9 mouse cellular contexts compared by ENCODE assay signal in the genomic region with DNA sequence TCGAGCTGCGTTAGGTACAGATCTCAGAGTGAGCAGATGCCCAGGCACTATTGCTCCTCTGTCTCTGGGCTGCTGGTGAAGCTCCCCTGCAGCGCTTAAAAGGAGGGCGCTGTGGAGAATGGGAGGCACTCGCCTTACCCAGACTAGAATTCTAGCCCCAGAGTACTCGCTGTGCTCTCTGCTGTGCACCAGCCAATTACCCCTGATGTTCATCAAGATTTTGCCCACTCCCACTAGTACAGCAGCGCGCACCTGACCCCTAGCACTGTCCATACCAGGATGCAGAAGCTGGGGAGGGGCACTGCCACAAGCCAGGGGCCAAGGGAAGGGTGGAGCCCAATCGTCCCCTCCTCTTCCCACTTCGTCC. TPM values are rescaled to one million over a fixed set of nuclear protein-coding genes. Genes with fewer than 3 reads are reported as not detected.
DNase-seq lines count a peak whose midpoint lies in the region; ATAC-seq lines count a peak whose summit lies in the region.
"Had no signal": no experiment of that assay in that cellular context is flagged by ENCODE, and none has a peak within 500 bp of the region (broad histone marks: within the 10 kb centered on the region; RNA-seq: fewer than 3 reads in every experiment).

No protein-coding gene starts in this region.

- DNase-seq in kidney, postnatal 10 days = no peak
- DNase-seq in midbrain, embryonic 14.5 days = no peak
- no peak for DNase-seq in testis, postnatal 10 days (ENCODE audit: low spot score)
- DNase-seq in adrenal gland, adult 8-10 months = no peak
- DNase-seq in embryo, embryonic 9.5 days (ENCODE audit: extremely low spot score) = no peak

- WGBS in kidney, embryonic 15.5 days = 12% methylated on average over 10 of the region's 10 CpGs
- 15% methylated on average over 9 of the region's 10 CpGs for WGBS in embryonic facial prominence, embryonic 12.5 days
- 8% methylated on average over 8 of the region's 10 CpGs for WGBS in hindbrain, embryonic 12.5 days
- 7% methylated on average over 10 of the region's 10 CpGs for WGBS in midbrain, embryonic 14.5 days

- peak; percentile 22; the same call in 1 of the 2 replicates for ATAC-seq in kidney, embryonic 15.5 days (replicated peaks; ENCODE audit: low FRiP score)
- 0 out of 2 replicates have a peak, but pooled peaks have one; percentile 28 for ATAC-seq in embryonic facial prominence, embryonic 12.5 days (ENCODE audit: insufficient number of reproducible peaks, insufficient read depth, low FRiP score, low TSS enrichment)
- ATAC-seq in hindbrain, embryonic 12.5 days (ENCODE audit: low FRiP score) = peak; percentile 81
- peak; percentile 50; the same call in 1 of the 2 replicates for ATAC-seq in midbrain, embryonic 14.5 days (ENCODE audit: low FRiP score, low TSS enrichment)

- 0 out of 2 replicates have a peak overlapping the region, but pooled peaks have one; percentile 11 for H3K4me3 ChIP-seq in kidney, embryonic 15.5 days (replicated peaks)
- no peak overlapping the region for H3K4me3 ChIP-seq in embryonic facial prominence, embryonic 12.5 days
- H3K4me3 ChIP-seq in hindbrain, embryonic 12.5 days = 0 out of 2 replicates have a peak overlapping the region, but pooled peaks have one; percentile 14
- peak overlapping the region; percentile 23 for H3K4me3 ChIP-seq in midbrain, embryonic 14.5 days (replicated peaks; ENCODE audit: low read depth, low read length)

- no peaks in the 10 kb centered on the region for H3K9me3 ChIP-seq in kidney, embryonic 15.5 days (replicated peaks)
- no peaks in the 10 kb centered on the region for H3K9me3 ChIP-seq in embryonic facial prominence, embryonic 12.5 days
- no peaks in the 10 kb centered on the region; the same call in 1 of the 2 replicates for H3K9me3 ChIP-seq in hindbrain, embryonic 12.5 days (replicated peaks)
- H3K9me3 ChIP-seq in midbrain, embryonic 14.5 days (ENCODE audit: control insufficient read depth, low read length) = no peaks in the 10 kb centered on the region

- H3K27me3 ChIP-seq in kidney, embryonic 15.5 days = peaks cover 40% of the 10 kb centered on the region
- H3K27me3 ChIP-seq in embryonic facial prominence, embryonic 12.5 days = 0 out of 2 replicates have a peak, but pooled peaks cover 4% of the 10 kb centered on the region
- peaks cover 12% of the 10 kb centered on the region for H3K27me3 ChIP-seq in hindbrain, embryonic 12.5 days
- no peaks in the 10 kb centered on the region for H3K27me3 ChIP-seq in midbrain, embryonic 14.5 days (ENCODE audit: control insufficient read depth, insufficient read depth, low read length)

- H3K4me2 ChIP-seq in kidney, embryonic 15.5 days = peak overlapping the region; percentile 48
- peak overlapping the region; percentile 9; the same call in 1 of the 2 replicates for H3K4me2 ChIP-seq in embryonic facial prominence, embryonic 12.5 days (replicated peaks)
- peak overlapping the region; percentile 45 for H3K4me2 ChIP-seq in hindbrain, embryonic 12.5 days (replicated peaks)
- peak overlapping the region; percentile 55 for H3K4me2 ChIP-seq in midbrain, embryonic 14.5 days (ENCODE audit: low read length)

- no peaks in the 10 kb centered on the region for H3K36me3 ChIP-seq in kidney, embryonic 15.5 days
- no peaks in the 10 kb centered on the region for H3K36me3 ChIP-seq in embryonic facial prominence, embryonic 12.5 days
- H3K36me3 ChIP-seq in hindbrain, embryonic 12.5 days = no peaks in the 10 kb centered on the region
- no peaks in the 10 kb centered on the region for H3K36me3 ChIP-seq in midbrain, embryonic 14.5 days (ENCODE audit: control insufficient read depth, insufficient read depth, low read length)

- H3K9ac ChIP-seq in kidney, embryonic 15.5 days = no peak overlapping the region
- no peak overlapping the region for H3K9ac ChIP-seq in embryonic facial prominence, embryonic 12.5 days
- H3K9ac ChIP-seq in hindbrain, embryonic 12.5 days = peak overlapping the region; percentile 36; the same call in 1 of the 2 replicates
- H3K9ac ChIP-seq in midbrain, embryonic 14.5 days (replicated peaks; ENCODE audit: low read length) = peak overlapping the region; percentile 35

- H3K27ac ChIP-seq in kidney, embryonic 15.5 days = no peak overlapping the region
- H3K27ac ChIP-seq in embryonic facial prominence, embryonic 12.5 days = no peak overlapping the region
- no peak overlapping the region for H3K27ac ChIP-seq in hindbrain, embryonic 12.5 days
- H3K27ac ChIP-seq in midbrain, embryonic 14.5 days (replicated peaks; ENCODE audit: low read depth, low read length) = no peak overlapping the region

- peaks cover 6% of the 10 kb centered on the region for H3K4me1 ChIP-seq in kidney, embryonic 15.5 days
- H3K4me1 ChIP-seq in embryonic facial prominence, embryonic 12.5 days = no peaks in the 10 kb centered on the region
- H3K4me1 ChIP-seq in hindbrain, embryonic 12.5 days = peaks cover 3% of the 10 kb centered on the region; the same call in 1 of the 2 replicates
- H3K4me1 ChIP-seq in midbrain, embryonic 14.5 days (ENCODE audit: control insufficient read depth, insufficient read depth, low read length) = no peaks in the 10 kb centered on the region

RNA-seq across cellular contexts. Expression of gene Mob2, which starts 10.3 kb away (rescaled TPM):
- 62.3 and 66.9 TPM in 2 replicates for polyA plus RNA-seq in kidney, embryonic 15.5 days (2015; fragmentation: Nextera tagmentation; extraction: Ambion mirVana)
- 56.8 and 60.8 TPM in 2 replicates for polyA plus RNA-seq in embryonic facial prominence, embryonic 12.5 days (2016; fragmentation: Nextera tagmentation; extraction: Ambion mirVana)
- 48.0 and 48.8 TPM in 2 replicates for polyA plus RNA-seq in hindbrain, embryonic 12.5 days (2016; fragmentation: Nextera tagmentation; extraction: Ambion mirVana)
- polyA plus RNA-seq in midbrain, embryonic 14.5 days (2014; fragmentation: Nextera tagmentation; extraction: Ambion mirVana) = 53.5 and 57.2 TPM in 2 replicates
- 10 to 100 TPM; 52.8 to 65.8 (median 57.6) TPM for total RNA-seq in adrenal gland, adult 8-10 months (2022)

RNA-seq across cellular contexts. Expression of gene Dusp8, which starts 24.4 kb away (rescaled TPM):
- 2.6 and 2.9 TPM in 2 replicates for polyA plus RNA-seq in kidney, embryonic 15.5 days (2015; fragmentation: Nextera tagmentation; extraction: Ambion mirVana)
- 4.9 and 7.0 TPM in 2 replicates for polyA plus RNA-seq in embryonic facial prominence, embryonic 12.5 days (2016; fragmentation: Nextera tagmentation; extraction: Ambion mirVana)
- polyA plus RNA-seq in hindbrain, embryonic 12.5 days (2016; fragmentation: Nextera tagmentation; extraction: Ambion mirVana) = 49.1 and 53.8 TPM in 2 replicates
- polyA plus RNA-seq in midbrain, embryonic 14.5 days (2014; fragmentation: Nextera tagmentation; extraction: Ambion mirVana) = 112 and 126 TPM in 2 replicates
- total RNA-seq in adrenal gland, adult 8-10 months (2022) = 10 to 100 TPM in 3 of 4 experiments, 1 to 10 TPM in 1; 4.6 to 18.1 (median 14.3) TPM

RNA-seq across cellular contexts. Expression of gene Gm45618, which starts 49.3 kb away (rescaled TPM):
- not detected in 2 replicates for polyA plus RNA-seq in kidney, embryonic 15.5 days (2015; fragmentation: Nextera tagmentation; extraction: Ambion mirVana)
- not detected in 2 replicates for polyA plus RNA-seq in embryonic facial prominence, embryonic 12.5 days (2016; fragmentation: Nextera tagmentation; extraction: Ambion mirVana)
- polyA plus RNA-seq in hindbrain, embryonic 12.5 days (2016; fragmentation: Nextera tagmentation; extraction: Ambion mirVana) = not detected in 2 replicates
- polyA plus RNA-seq in midbrain, embryonic 14.5 days (2014; fragmentation: Nextera tagmentation; extraction: Ambion mirVana) = 0.34 TPM in 1 of 2 replicates, not detected in the other
- not detected for total RNA-seq in adrenal gland, adult 8-10 months (2022)
- total RNA-seq: left cerebral cortex, adult 8-10 months had no signal

Comparison
In these comparisons a context has a peak if more than half of its experiments do, and no peak if none do; other contexts are left out.
1. ATAC-seq: peak in every context shown above with its lines; median percentile 81 in hindbrain, embryonic 12.5 days; 50 in midbrain, embryonic 14.5 days; 28 in embryonic facial prominence, embryonic 12.5 days; 22 in kidney, embryonic 15.5 days.
2. H3K9ac ChIP-seq: peak in hindbrain, embryonic 12.5 days (single experiment) and midbrain, embryonic 14.5 days (single experiment); none in kidney, embryonic 15.5 days (single experiment) and embryonic facial prominence, embryonic 12.5 days (single experiment).
3. Peak in every context shown above with its lines, with median percentiles within 50 percentile points of each other: H3K4me2 ChIP-seq.